Mouse (Mus musculus) left cerebral cortex, adult 2 months (tissue): Measurements from ENCODE around the gene Vcl. TPM values are rescaled to one million over a fixed set of nuclear protein-coding genes. Genes with fewer than 3 reads are reported as not detected.

Source experiments
- DNase-seq, 2 experiments: peaks; one replicate each; pipeline ENCODE4 v3.0.0; 2021 to 2022; ENCODE audit warnings: low spot score in 2 of 2, mixed read lengths in 1 of 2; ENCODE audit errors: extremely low spot score in 1 of 2
- H3K27ac ChIP-seq: fragments of 200-600 bp; 2 replicates; pipeline ENCODE4 v1.8.1; 2022
- H3K4me3 ChIP-seq: fragments of 200-600 bp; 2 replicates; pipeline ENCODE4 v1.8.1; 2022
- CTCF ChIP-seq: fragments of 200-600 bp; IDR thresholded peaks from 2 replicates; pipeline ENCODE4 v1.8.1; 2022; ENCODE audit warnings: antibody characterized with exemption, mild to moderate bottlenecking, moderate library complexity
- intact Hi-C: fragments of 180-260 bp; cut with DNase I; formaldehyde crosslinking; loops from one replicate; pipeline ENCODE4 v1.15.1; 2025
- total RNA-seq, 2 experiments: library from RNA; stranded (reverse); gene quantifications; 2 replicates each; pipeline ENCODE4 v1.2.3; 2021

Vcl gene
- total RNA-seq, 2 experiments from 2014 or later = 23.7 to 25.0 TPM

- no peak for TF ChIP-seq CTCF
- no peak for DNase-seq
- intact Hi-C loops = no loop called here
These were observed 12.3 kb upstream of the Vcl start for GRCm38 (mm10) chr14:20916625-20917612.

GRCm38 (mm10) chr14:20924071-20924789 is 5.0 kb upstream of the Vcl start:
- Histone ChIP-seq H3K27ac (no peak overlapping the region), H3K4me3 (no peak overlapping the region)
- DNase-seq = no peak
- intact Hi-C loops = no loop called here
- no peak for TF ChIP-seq CTCF

More at GRCm38 (mm10) chr14:20916625-20917612, 12.3 kb upstream of the Vcl start:
- H3K4me3 ChIP-seq = no peak overlapping the region
- H3K27ac ChIP-seq = no peak overlapping the region

DNA sequence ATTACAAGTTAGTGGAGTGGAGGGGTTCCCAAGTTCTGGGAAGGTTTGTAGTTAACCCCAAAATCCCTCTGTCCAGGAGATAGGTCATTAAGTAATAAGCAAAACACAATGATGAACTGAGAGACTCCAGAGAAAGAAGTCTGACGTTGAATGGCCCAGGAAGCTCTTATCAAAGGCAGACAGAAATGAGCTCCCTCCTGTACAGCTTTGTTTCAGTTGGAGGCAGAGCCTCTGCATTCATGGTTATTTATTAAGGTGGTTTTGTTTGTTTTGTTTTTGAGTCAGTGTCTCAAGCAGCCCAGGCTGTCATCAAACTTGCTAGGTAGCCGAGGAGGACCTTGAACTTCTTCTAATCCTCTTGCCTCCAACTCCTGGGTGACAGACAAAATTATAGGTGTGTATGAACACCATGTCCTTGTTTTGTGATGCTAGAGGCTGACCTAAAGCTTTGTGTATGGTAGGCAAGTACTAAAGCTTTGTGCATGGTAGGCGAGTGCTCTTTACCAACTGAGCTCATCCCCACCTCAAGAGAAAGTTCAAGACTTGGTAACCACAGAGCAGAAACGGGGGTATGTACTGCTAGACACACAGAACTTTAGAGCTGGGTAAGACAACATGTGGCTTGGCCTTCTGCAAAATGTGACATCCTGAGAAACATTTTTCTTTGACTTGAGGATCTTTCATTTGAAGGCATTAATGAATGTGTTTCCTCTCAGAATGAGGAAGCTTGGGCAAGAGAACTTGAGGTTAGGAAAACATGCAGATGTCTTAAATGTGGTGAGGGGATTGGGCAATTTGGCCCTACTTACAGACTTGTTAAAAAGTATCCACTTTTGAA is 1.5 kb upstream of the Vcl start:
- intact Hi-C loops = no loop called here
- Histone ChIP-seq H3K4me3 (no peak overlapping the region), H3K27ac (no peak overlapping the region)
- TF ChIP-seq CTCF = no peak
- DNase-seq = no peak

- TF ChIP-seq CTCF = no peak
- DNase-seq = no peak
- Histone ChIP-seq H3K4me3 (peak overlapping the region; percentile 97), H3K27ac (no peak overlapping the region)
- intact Hi-C loops = no loop called here
These were observed 901 bp upstream of the Vcl start for GRCm38 (mm10) chr14:20928308-20928685.

- no peak for TF ChIP-seq CTCF
- peak overlapping the region; percentile 97 for H3K4me3 ChIP-seq
- intact Hi-C loops = loop anchor here (2.0 kb wide), 1 partner anchor 63 kb away; no protein-coding TSS in a partner anchor
- peak; percentile 20 to 35 for DNase-seq
- peak overlapping the region; percentile 87 for H3K27ac ChIP-seq
These were observed 726 bp downstream of the Vcl start for GRCm38 (mm10) chr14:20929814-20930434.

GRCm38 (mm10) chr14:20930481-20931391 is 1.5 kb downstream of the Vcl start:
- peak overlapping the region; percentile 97 for H3K4me3 ChIP-seq
- no peak for TF ChIP-seq CTCF
- no peak for DNase-seq
- no peak overlapping the region; the same call in 1 of the 2 replicates for H3K27ac ChIP-seq
- intact Hi-C loops = loop anchor here (2.0 kb wide), 1 partner anchor 62 kb away; no protein-coding TSS in a partner anchor

GRCm38 (mm10) chr14:20938424-20938823 is 9.2 kb downstream of the Vcl start:
- TF ChIP-seq CTCF = no peak
- no peak overlapping the region for H3K27ac ChIP-seq
- DNase-seq = no peak
- no peak overlapping the region for H3K4me3 ChIP-seq
- intact Hi-C loops = no loop called here

DNA sequence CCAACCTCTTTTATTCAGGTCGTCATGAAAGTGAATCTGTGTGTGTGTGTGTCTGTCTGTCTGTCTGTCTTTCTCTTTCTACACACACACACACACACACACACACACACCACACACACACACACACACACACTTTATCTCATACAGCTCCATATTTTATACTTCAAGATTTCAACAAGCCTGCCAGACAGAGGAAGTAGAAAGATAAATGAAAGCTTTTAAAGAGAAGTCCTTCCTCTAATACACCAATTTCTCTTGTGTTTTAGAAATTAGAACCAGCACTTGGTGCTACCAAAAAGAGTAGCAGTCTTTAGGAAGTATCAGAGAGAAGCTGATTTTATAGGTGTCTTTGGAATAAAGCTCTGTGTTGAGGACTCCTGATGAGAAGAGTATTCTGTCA is 9.7 kb downstream of the Vcl start:
- DNase-seq = no peak
- intact Hi-C loops = no loop called here
- Histone ChIP-seq H3K4me3 (no peak overlapping the region), H3K27ac (no peak overlapping the region)
- no peak for TF ChIP-seq CTCF

- intact Hi-C loops = no loop called here
- Histone ChIP-seq H3K4me3 (no peak overlapping the region), H3K27ac (no peak overlapping the region)
- no peak for TF ChIP-seq CTCF
- no peak for DNase-seq
These were observed 16.1 kb downstream of the Vcl start for GRCm38 (mm10) chr14:20945296-20945695.

DNA sequence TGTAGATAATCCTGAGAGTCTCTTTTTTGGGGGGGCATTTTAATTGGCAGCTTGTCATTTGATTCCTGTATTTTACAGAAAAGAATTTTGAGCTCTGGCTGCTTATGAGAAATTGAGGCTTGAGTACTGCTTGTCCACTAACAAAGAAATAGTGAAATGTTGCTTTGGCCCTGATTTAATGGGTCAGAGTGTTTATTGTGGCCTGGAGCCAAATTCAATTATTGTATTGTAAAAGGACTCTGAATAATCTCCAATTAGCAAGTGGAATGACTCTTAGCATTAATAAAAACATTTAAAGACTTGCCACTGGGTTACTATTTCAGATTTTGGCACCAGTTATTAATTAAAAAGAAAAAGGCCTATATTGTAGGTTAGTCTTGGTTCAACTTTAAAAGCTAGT is 26.8 kb downstream of the Vcl start:
- intact Hi-C loops = no loop called here
- TF ChIP-seq CTCF = no peak
- H3K27ac ChIP-seq = no peak overlapping the region
- H3K4me3 ChIP-seq = no peak overlapping the region
- DNase-seq = no peak
